Mouse (Mus musculus) intestine, postnatal 0 days (tissue): Measurements from ENCODE around the gene Grin2a. TPM values are rescaled to one million over a fixed set of nuclear protein-coding genes. Genes with fewer than 3 reads are reported as not detected.

ENCODE experiments used
- ATAC-seq: fragments of 200-750 bp; cut with Nextera tagmentation; 2 replicates; pipeline ENCODE4 v1.8.0; 2017; ENCODE audit warnings: mild to moderate bottlenecking, moderate TSS enrichment, moderate library complexity
- H3K27ac ChIP-seq: fragments of 300-500 bp; sonication (generic); 2 replicates; pipeline ENCODE4 v1.5.1; 2014; ENCODE audit warnings: mild to moderate bottlenecking, low read depth, low read length, moderate library complexity
- H3K27me3 ChIP-seq: fragments of 300-500 bp; sonication (generic); replicated peaks from 2 replicates; pipeline ENCODE4 v1.6.1; 2014; ENCODE audit warnings: low read length, mixed read lengths; ENCODE audit not compliant: control insufficient read depth, insufficient read depth
- H3K36me3 ChIP-seq: fragments of 300-500 bp; sonication (generic); 2 replicates; pipeline ENCODE4 v1.6.1; 2014; ENCODE audit warnings: mild to moderate bottlenecking, moderate library complexity; ENCODE audit not compliant: control insufficient read depth, insufficient read depth
- H3K4me1 ChIP-seq: fragments of 300-500 bp; sonication (generic); replicated peaks from 2 replicates; pipeline ENCODE4 v1.6.1; 2014; ENCODE audit warnings: antibody characterized with exemption, low read length, mixed read lengths; ENCODE audit not compliant: control insufficient read depth, insufficient read depth
- H3K4me2 ChIP-seq: fragments of 300-500 bp; sonication (generic); replicated peaks from 2 replicates; pipeline ENCODE4 v1.6.1; 2014; ENCODE audit warnings: low read depth, mild to moderate bottlenecking, moderate library complexity
- H3K4me3 ChIP-seq: fragments of 300-500 bp; sonication (generic); 2 replicates; pipeline ENCODE4 v1.5.1; 2014; ENCODE audit warnings: low read depth, low read length
- H3K9ac ChIP-seq: fragments of 300-500 bp; sonication (generic); 2 replicates; pipeline ENCODE4 v1.6.1; 2014; ENCODE audit warnings: mild to moderate bottlenecking, low read depth, low read length
- H3K9me3 ChIP-seq: fragments of 300-500 bp; sonication (generic); 2 replicates; pipeline ENCODE4 v1.6.1; 2016; ENCODE audit warnings: mixed run types; ENCODE audit not compliant: control insufficient read depth
- CTCF ChIP-seq: sonication (generic); IDR thresholded peaks from 2 replicates; pipeline ENCODE4 v1.5.1; 2016; ENCODE audit warnings: low read depth, mild to moderate bottlenecking, control low read depth, antibody characterized with exemption, moderate library complexity
- WGBS: fragments of 180-500 bp; shearing (Covaris S2); extraction: QIAGEN DNeasy Blood & Tissue Kit; methylation state at CpG from one replicate; pipeline ENCODE4 v1.1.7; 2014; 5-methylcytosine and 5-hydroxymethylcytosine counted together
- polyA plus RNA-seq: library from polyadenylated mRNA; unstranded; fragments of >200 nt; fragmentation: Nextera tagmentation; extraction: Ambion mirVana; gene quantifications from 2 replicates; pipeline ENCODE4 v1.2.1, GENCODE M21; 2015

The Grin2a gene
- polyA plus RNA-seq, 1 experiment from 2014 or later: not detected

DNA sequence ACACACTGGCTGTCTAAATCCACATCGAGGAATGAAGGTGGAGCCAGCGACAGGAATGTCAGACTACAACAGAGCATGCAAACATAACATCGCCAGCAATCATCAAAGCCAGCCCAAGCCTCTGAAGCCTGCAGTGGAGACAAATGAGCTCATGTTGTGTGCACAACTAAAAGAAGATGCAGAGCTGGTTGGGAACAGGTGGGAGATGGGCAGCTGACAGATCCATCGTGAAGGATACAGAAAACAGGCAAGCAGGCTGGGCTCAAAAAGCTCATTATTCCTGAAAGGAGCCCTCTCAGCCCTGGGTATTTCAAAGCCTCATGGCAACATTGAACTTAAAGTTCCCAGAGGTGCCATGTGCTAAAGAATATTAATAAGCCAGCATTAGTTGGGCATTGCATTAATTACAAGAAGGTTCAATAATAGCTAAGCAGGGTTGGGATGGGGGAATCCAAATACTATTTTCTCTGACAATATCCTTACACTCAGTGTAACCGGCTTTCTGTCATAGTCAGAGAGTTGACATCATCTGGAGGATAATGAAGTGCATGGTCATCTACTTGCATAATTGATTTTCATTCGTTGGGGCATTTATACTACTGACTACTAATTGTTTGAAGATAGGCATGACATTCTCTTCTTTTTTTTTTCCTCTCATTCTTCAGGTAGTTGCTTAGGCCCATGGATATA lies 462.4 kb downstream of the Grin2a start:
- H3K4me1 ChIP-seq: no peaks in the 10 kb centered on the region
- no peak for ATAC-seq
- H3K9ac ChIP-seq: no peak overlapping the region
- H3K27me3 ChIP-seq: no peaks in the 10 kb centered on the region
- H3K4me3 ChIP-seq: no peak overlapping the region
- WGBS: 72% methylated on average over 6 of the region's 6 CpGs
- no peaks in the 10 kb centered on the region for H3K36me3 ChIP-seq
- no peak overlapping the region for H3K27ac ChIP-seq
- TF ChIP-seq CTCF: no peak
- H3K4me2 ChIP-seq: no peak overlapping the region
- no peaks in the 10 kb centered on the region for H3K9me3 ChIP-seq

DNA sequence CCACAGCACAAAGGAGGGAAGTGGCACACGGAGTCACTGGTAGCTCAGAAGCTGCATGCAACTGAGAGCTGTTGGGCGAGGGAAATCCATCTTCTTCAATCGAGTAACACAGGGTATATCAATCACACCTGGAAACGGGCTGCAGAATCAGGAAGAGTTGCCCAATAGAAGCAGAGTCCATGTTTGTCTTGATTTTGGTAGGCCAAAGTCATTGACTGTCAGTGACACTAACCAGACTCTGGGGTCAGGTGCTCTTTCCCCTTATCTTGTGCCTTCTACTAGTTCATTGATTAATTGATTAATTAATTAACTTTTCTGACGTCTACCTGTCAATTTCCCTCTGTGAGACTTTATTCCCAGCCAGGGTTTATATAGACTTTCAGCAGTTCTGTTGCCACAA lies 468.1 kb downstream of the Grin2a start:
- Histone ChIP-seq H3K36me3 (no peaks in the 10 kb centered on the region), H3K4me1 (no peaks in the 10 kb centered on the region), H3K9me3 (no peaks in the 10 kb centered on the region), H3K9ac (no peak overlapping the region), H3K27ac (no peak overlapping the region), H3K4me3 (no peak overlapping the region), H3K4me2 (no peak overlapping the region), H3K27me3 (no peaks in the 10 kb centered on the region)
- no peak for ATAC-seq
- 68% methylated on average over 5 of the region's 5 CpGs for WGBS
- no peak for TF ChIP-seq CTCF

DNA sequence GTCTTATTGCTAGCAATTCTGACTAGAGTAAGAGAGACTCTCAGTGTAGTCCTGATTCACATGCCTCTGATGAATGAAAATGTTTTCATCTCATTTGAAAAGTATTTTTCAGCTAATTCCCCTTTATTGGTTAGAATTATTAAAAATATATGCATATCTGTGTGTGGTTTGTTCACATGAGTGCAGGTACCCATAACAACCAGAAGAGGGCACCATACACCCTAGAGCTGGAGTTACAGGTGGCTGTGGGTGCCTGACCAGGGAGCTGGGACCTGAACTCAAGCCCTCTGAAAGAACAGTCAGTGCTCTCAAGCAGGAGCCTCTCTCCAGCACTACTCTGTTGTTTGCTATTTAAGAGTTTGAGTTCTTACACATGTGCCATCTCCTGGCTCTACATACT lies 472.0 kb downstream of the Grin2a start:
- Histone ChIP-seq H3K9me3 (no peaks in the 10 kb centered on the region), H3K27me3 (no peaks in the 10 kb centered on the region), H3K4me1 (no peaks in the 10 kb centered on the region), H3K4me2 (no peak overlapping the region), H3K4me3 (no peak overlapping the region), H3K27ac (no peak overlapping the region), H3K36me3 (no peaks in the 10 kb centered on the region), H3K9ac (no peak overlapping the region)
- no peak for TF ChIP-seq CTCF
- ATAC-seq: no peak

Other genes with a start within 250 kb of the Grin2a start
- not detected in 2 replicates for gene Rpl39l, start 174.7 kb upstream of the Grin2a start, polyA plus RNA-seq
- 0.18 and 0.25 TPM in 2 replicates for gene Atf7ip2, start 197.2 kb upstream of the Grin2a start, polyA plus RNA-seq